Mouse (Mus musculus) limb, embryonic 12.5 days (tissue): ENCODE data around the gene Tent5a. TPM values are rescaled to one million over a fixed set of nuclear protein-coding genes. Genes with fewer than 3 reads are reported as not detected.

Experiments used
- ATAC-seq: fragments of 200-750 bp; cut with Nextera tagmentation; 2 replicates; pipeline ENCODE4 v1.8.0; 2017; ENCODE audit warnings: low read depth, moderate TSS enrichment; ENCODE audit not compliant: insufficient number of reproducible peaks, insufficient read depth, low FRiP score, low TSS enrichment
- H3K27ac ChIP-seq: fragments of 300-500 bp; sonication (generic); 2 replicates; pipeline ENCODE4 v1.5.1; 2016; ENCODE audit warnings: mild to moderate bottlenecking, moderate library complexity
- H3K27me3 ChIP-seq: fragments of 300-500 bp; sonication (generic); 2 replicates; pipeline ENCODE4 v1.6.1; 2016; ENCODE audit warnings: mild to moderate bottlenecking, moderate library complexity
- H3K36me3 ChIP-seq: fragments of 300-500 bp; sonication (generic); 2 replicates; pipeline ENCODE4 v1.6.1; 2016; ENCODE audit warnings: mild to moderate bottlenecking, moderate library complexity
- H3K4me1 ChIP-seq: fragments of 300-500 bp; sonication (generic); replicated peaks from 2 replicates; pipeline ENCODE4 v1.6.1; 2016
- H3K4me2 ChIP-seq: fragments of 300-500 bp; sonication (generic); 2 replicates; pipeline ENCODE4 v1.6.1; 2016; ENCODE audit warnings: mild to moderate bottlenecking, moderate library complexity
- H3K4me3 ChIP-seq: fragments of 300-500 bp; sonication (generic); replicated peaks from 2 replicates; pipeline ENCODE4 v1.5.1; 2016; ENCODE audit warnings: mild to moderate bottlenecking
- H3K9ac ChIP-seq: fragments of 300-500 bp; sonication (generic); replicated peaks from 2 replicates; pipeline ENCODE4 v1.6.1; 2016; ENCODE audit warnings: mild to moderate bottlenecking, moderate library complexity
- H3K9me3 ChIP-seq: fragments of 300-500 bp; sonication (generic); 2 replicates; pipeline ENCODE4 v1.6.1; 2016; ENCODE audit warnings: mild to moderate bottlenecking, moderate library complexity
- WGBS: fragments of 180-500 bp; shearing (Covaris S2); methylation state at CpG from one replicate; pipeline ENCODE4 v1.1.7; 2016; 5-methylcytosine and 5-hydroxymethylcytosine counted together
- polyA plus RNA-seq: library from polyadenylated mRNA; unstranded; fragments of >200 nt; fragmentation: Nextera tagmentation; extraction: Ambion mirVana; gene quantifications from 2 replicates; pipeline ENCODE4 v1.2.1, GENCODE M21; 2016

Gene Tent5a
- polyA plus RNA-seq, 1 experiment from 2014 or later = 3.3 TPM

DNA sequence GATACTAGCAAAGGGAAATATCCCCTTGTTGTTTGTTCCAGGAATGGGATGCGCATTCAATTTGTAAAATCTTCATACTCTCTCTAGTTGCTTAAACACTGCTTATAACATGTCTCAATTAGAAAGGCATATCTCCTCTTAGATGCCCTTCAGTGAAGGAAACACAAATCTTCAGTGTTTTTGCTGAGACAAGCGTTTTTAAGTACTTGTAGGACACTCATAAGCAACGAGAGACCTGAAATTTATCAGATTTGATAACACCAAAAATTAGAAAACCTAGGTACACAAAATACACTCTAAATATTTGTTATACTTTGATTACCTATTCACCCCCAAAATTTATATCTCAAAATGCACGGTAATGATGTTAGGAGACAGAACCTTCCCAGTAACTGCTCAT lies 24.3 kb downstream of the Tent5a start:
- no peaks in the 10 kb centered on the region for H3K36me3 ChIP-seq
- 88% methylated on average over 4 of the region's 4 CpGs for WGBS
- no peaks in the 10 kb centered on the region for H3K4me1 ChIP-seq
- no peaks in the 10 kb centered on the region for H3K27me3 ChIP-seq
- H3K4me3 ChIP-seq = no peak overlapping the region
- H3K9ac ChIP-seq = no peak overlapping the region
- no peak overlapping the region for H3K27ac ChIP-seq
- H3K4me2 ChIP-seq = no peak overlapping the region
- no peak for ATAC-seq
- H3K9me3 ChIP-seq = no peaks in the 10 kb centered on the region

DNA sequence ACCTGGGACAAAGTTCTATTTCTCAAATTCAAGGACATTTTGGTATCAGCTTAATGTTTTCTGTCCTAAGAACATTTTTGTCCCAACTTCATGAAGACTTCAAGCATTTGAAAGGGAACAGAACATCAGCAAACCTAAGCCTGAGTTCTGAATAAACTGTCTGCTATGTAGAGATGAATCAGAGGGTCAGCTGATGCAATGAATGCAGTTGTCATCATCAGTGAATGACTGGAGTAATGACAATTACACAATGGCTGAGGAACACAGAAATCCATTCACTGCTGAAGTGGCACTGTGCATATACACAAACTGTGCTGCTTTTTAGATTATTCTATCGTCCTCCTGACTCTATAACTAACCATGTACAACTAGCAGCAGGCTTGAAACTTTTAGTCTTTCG lies 53.0 kb downstream of the Tent5a start:
- no peak overlapping the region for H3K4me2 ChIP-seq
- no peaks in the 10 kb centered on the region for H3K4me1 ChIP-seq
- 81% methylated on average over 2 of the region's 2 CpGs for WGBS
- no peaks in the 10 kb centered on the region for H3K9me3 ChIP-seq
- H3K9ac ChIP-seq = no peak overlapping the region
- no peak overlapping the region for H3K27ac ChIP-seq
- no peak overlapping the region for H3K4me3 ChIP-seq
- H3K36me3 ChIP-seq = no peaks in the 10 kb centered on the region
- no peak for ATAC-seq
- no peaks in the 10 kb centered on the region for H3K27me3 ChIP-seq

Other genes with a start within 250 kb of the Tent5a start
- not detected in 2 replicates for gene Gm11114, start 14.6 kb downstream of the Tent5a start, polyA plus RNA-seq